Mouse (Mus musculus) MEL (cell line): ENCODE results near the gene Iqcb1. TPM values are rescaled to one million over a fixed set of nuclear protein-coding genes. Genes with fewer than 3 reads are reported as not detected.

Experiments used
- DNase-seq: peaks from one replicate; pipeline ENCODE4 v3.0.0; 2011; ENCODE audit warnings: low read depth, low spot score
- H3K27ac ChIP-seq: 2 replicates; pipeline ENCODE4 v1.5.1; 2012; ENCODE audit warnings: low read depth, mild to moderate bottlenecking, control low read depth, low read length, moderate library complexity; ENCODE audit not compliant: control insufficient read depth
- H3K27me3 ChIP-seq, 2 experiments: fragments of 150-350 bp in 1 of 2; sonication (generic) in 1 of 2; 2 replicates each; pipeline ENCODE4 v1.6.1; 2012; ENCODE audit warnings: low read length in 2 of 2, mild to moderate bottlenecking in 2 of 2, improper control_type of control experiment in 1 of 2, moderate library complexity in 1 of 2; ENCODE audit not compliant: insufficient read depth in 2 of 2, control insufficient read depth in 1 of 2
- H3K36me3 ChIP-seq, 2 experiments: 2 replicates each; pipeline ENCODE4 v1.6.1; 2012 to 2014; ENCODE audit warnings: low read length in 2 of 2, improper control_type of control experiment in 1 of 2, inconsistent platforms in 1 of 2, mild to moderate bottlenecking in 1 of 2; ENCODE audit not compliant: insufficient read depth in 2 of 2, control insufficient read depth in 1 of 2
- H3K4me1 ChIP-seq, 2 experiments: fragments of 150-350 bp in 1 of 2; sonication (generic) in 1 of 2; 2 replicates each; pipeline ENCODE4 v1.6.1; 2012; ENCODE audit warnings: low read length in 2 of 2, improper control_type of control experiment in 1 of 2, mild to moderate bottlenecking in 1 of 2; ENCODE audit not compliant: insufficient read depth in 2 of 2, control insufficient read depth in 1 of 2
- H3K4me3 ChIP-seq, 2 experiments: fragments of 150-350 bp in 1 of 2; sonication (generic) in 1 of 2; 2 replicates each; pipeline ENCODE4 v1.5.1; 2012; ENCODE audit warnings: low read depth in 2 of 2, low read length in 2 of 2, mild to moderate bottlenecking in 2 of 2, moderate library complexity in 2 of 2, control low read depth in 1 of 2, improper control_type of control experiment in 1 of 2; ENCODE audit not compliant: control insufficient read depth in 1 of 2, insufficient read depth in 1 of 2
- H3K79me2 ChIP-seq: 2 replicates; pipeline ENCODE4 v1.6.1; 2012; ENCODE audit warnings: mild to moderate bottlenecking, low read length, moderate library complexity; ENCODE audit not compliant: control insufficient read depth, poor library complexity, insufficient read depth
- H3K9ac ChIP-seq: 2 replicates; pipeline ENCODE4 v1.6.1; 2012; ENCODE audit warnings: low read depth, mild to moderate bottlenecking, control low read depth, low read length, moderate library complexity; ENCODE audit not compliant: control insufficient read depth, poor library complexity, severe bottlenecking
- H3K9me3 ChIP-seq: fragments of 150-350 bp; sonication (generic); replicated peaks from 2 replicates; pipeline ENCODE4 v1.6.1; 2012; ENCODE audit warnings: mild to moderate bottlenecking, low read length, improper control_type of control experiment, moderate library complexity; ENCODE audit not compliant: insufficient read depth
- BHLHE40 ChIP-seq: IDR thresholded peaks from 2 replicates; pipeline ENCODE4 v1.6.1; 2012; ENCODE audit warnings: low read depth, mild to moderate bottlenecking, inconsistent platforms, low read length, improper control_type of control experiment, borderline replicate concordance
- CTCF ChIP-seq, 3 experiments: IDR thresholded peaks in 2 of 3; conservative IDR thresholded peaks in 1 of 3; 2 replicates each; pipeline ENCODE4 v1.5.1; 2011 to 2012; ENCODE audit warnings: low read length in 3 of 3, low read depth in 2 of 3, mild to moderate bottlenecking in 2 of 3, improper control_type of control experiment in 1 of 3, inconsistent platforms in 1 of 3, mixed read lengths in 1 of 3, moderate library complexity in 1 of 3; ENCODE audit not compliant: control insufficient read depth in 1 of 3, insufficient read depth in 1 of 3, poor library complexity in 1 of 3, severe bottlenecking in 1 of 3
- E2F4 ChIP-seq: IDR thresholded peaks from 2 replicates; pipeline ENCODE4 v1.6.1; 2011; ENCODE audit warnings: low read depth, low read length, improper control_type of control experiment, borderline replicate concordance
- ELF1 ChIP-seq: IDR thresholded peaks from 2 replicates; pipeline ENCODE4 v1.6.1; 2014; ENCODE audit warnings: low read depth, mild to moderate bottlenecking, inconsistent platforms, low read length, improper control_type of control experiment, moderate library complexity
- EP300 ChIP-seq, 2 experiments: IDR thresholded peaks; 2 replicates each; pipeline ENCODE4 v1.6.1; 2011; ENCODE audit warnings: improper control_type of control experiment in 2 of 2, low read length in 2 of 2, low read depth in 1 of 2, mild to moderate bottlenecking in 1 of 2
- GATA1 ChIP-seq: IDR thresholded peaks from 2 replicates; pipeline ENCODE4 v1.6.1; 2011; ENCODE audit warnings: low read depth, low read length, improper control_type of control experiment
- HCFC1 ChIP-seq: IDR thresholded peaks from 2 replicates; pipeline ENCODE4 v1.6.1; 2012; ENCODE audit warnings: low read depth, mild to moderate bottlenecking, inconsistent platforms, low read length, improper control_type of control experiment, moderate library complexity
- KAT2A ChIP-seq: conservative IDR thresholded peaks from 2 replicates; pipeline ENCODE4 v1.6.1; 2012; ENCODE audit warnings: low read depth, low read length, improper control_type of control experiment, inconsistent platforms
- MAFK ChIP-seq: IDR thresholded peaks from 2 replicates; pipeline ENCODE4 v1.6.1; 2011; ENCODE audit warnings: low read depth, mild to moderate bottlenecking, low read length, improper control_type of control experiment, borderline replicate concordance
- MEF2A ChIP-seq: IDR thresholded peaks from 2 replicates; pipeline ENCODE4 v1.6.1; 2014; ENCODE audit warnings: low read depth, mild to moderate bottlenecking, inconsistent platforms, low read length, improper control_type of control experiment; ENCODE audit not compliant: poor library complexity, insufficient replicate concordance, severe bottlenecking; ENCODE audit errors: extremely low read depth
- MYB ChIP-seq: IDR thresholded peaks from 2 replicates; pipeline ENCODE4 v1.6.1; 2011; ENCODE audit warnings: mild to moderate bottlenecking, low read depth, low read length, improper control_type of control experiment
- MYC ChIP-seq: IDR thresholded peaks from 2 replicates; pipeline ENCODE4 v1.6.1; 2011; ENCODE audit warnings: low read depth, mild to moderate bottlenecking, low read length, improper control_type of control experiment, moderate library complexity
- POLR2A ChIP-seq, 2 experiments: IDR thresholded peaks; 2 replicates each; pipeline ENCODE4 v1.6.1; 2011 to 2012; ENCODE audit warnings: low read length in 2 of 2, mild to moderate bottlenecking in 2 of 2, control low read depth in 1 of 2, improper control_type of control experiment in 1 of 2, low read depth in 1 of 2, moderate library complexity in 1 of 2; ENCODE audit not compliant: control insufficient read depth in 1 of 2, insufficient read depth in 1 of 2, poor library complexity in 1 of 2
- POLR2AphosphoS2 ChIP-seq: IDR thresholded peaks from 2 replicates; pipeline ENCODE4 v1.6.1; 2011; ENCODE audit warnings: low read length, improper control_type of control experiment
- SIN3A ChIP-seq: IDR thresholded peaks from 2 replicates; pipeline ENCODE4 v1.6.1; 2012; ENCODE audit warnings: low read length, improper control_type of control experiment, inconsistent platforms
- SMC3 ChIP-seq: IDR thresholded peaks from 2 replicates; pipeline ENCODE4 v1.6.1; 2011; ENCODE audit warnings: low read depth, low read length, improper control_type of control experiment
- TAL1 ChIP-seq: IDR thresholded peaks from 2 replicates; pipeline ENCODE4 v1.6.1; 2012; ENCODE audit warnings: mild to moderate bottlenecking, inconsistent platforms, low read length, moderate library complexity, mixed read lengths
- TCF12 ChIP-seq: IDR thresholded peaks from 2 replicates; pipeline ENCODE4 v1.6.1; 2014; ENCODE audit warnings: low read depth, mild to moderate bottlenecking, inconsistent platforms, low read length, improper control_type of control experiment, moderate library complexity
- USF1 ChIP-seq: IDR thresholded peaks from 2 replicates; pipeline ENCODE4 v1.6.1; 2014; ENCODE audit warnings: low read depth, mild to moderate bottlenecking, inconsistent platforms, low read length, improper control_type of control experiment, moderate library complexity
- ZKSCAN1 ChIP-seq: IDR thresholded peaks from 2 replicates; pipeline ENCODE4 v1.6.1; 2012; ENCODE audit warnings: low read depth, mild to moderate bottlenecking, inconsistent platforms, low read length, improper control_type of control experiment, moderate library complexity
- ZMIZ1 ChIP-seq: IDR thresholded peaks from 2 replicates; pipeline ENCODE4 v1.6.1; 2012; ENCODE audit warnings: low read depth, mild to moderate bottlenecking, inconsistent platforms, low read length, improper control_type of control experiment, moderate library complexity
- ZNF384 ChIP-seq: IDR thresholded peaks from 2 replicates; pipeline ENCODE4 v1.6.1; 2012; ENCODE audit warnings: low read depth, mild to moderate bottlenecking, inconsistent platforms, low read length, improper control_type of control experiment
- polyA plus RNA-seq, 2 experiments: library from polyadenylated mRNA; stranded (reverse) in 1 of 2; unstranded in 1 of 2; fragments of >175 nt in 1 of 2; fragments of >200 nt in 1 of 2; gene quantifications; 2 replicates each; pipeline versions ENCODE4 v1.2.1 to v1.2.4; 2012; ENCODE audit warnings: low replicate concordance in 2 of 2, low read depth in 1 of 2; ENCODE audit not compliant: insufficient read length in 2 of 2, insufficient read depth in 1 of 2, missing spikeins in 1 of 2
- total RNA-seq: library from RNA; depleted of rRNA; stranded (reverse); fragments of 300-350 nt; gene quantifications from 2 replicates; pipeline ENCODE4 v1.2.3, GENCODE M21; 2012

Gene Iqcb1
- total and polyA plus RNA-seq, 3 experiments = 8.7 to 14.2 TPM; not detected in 1

DNA sequence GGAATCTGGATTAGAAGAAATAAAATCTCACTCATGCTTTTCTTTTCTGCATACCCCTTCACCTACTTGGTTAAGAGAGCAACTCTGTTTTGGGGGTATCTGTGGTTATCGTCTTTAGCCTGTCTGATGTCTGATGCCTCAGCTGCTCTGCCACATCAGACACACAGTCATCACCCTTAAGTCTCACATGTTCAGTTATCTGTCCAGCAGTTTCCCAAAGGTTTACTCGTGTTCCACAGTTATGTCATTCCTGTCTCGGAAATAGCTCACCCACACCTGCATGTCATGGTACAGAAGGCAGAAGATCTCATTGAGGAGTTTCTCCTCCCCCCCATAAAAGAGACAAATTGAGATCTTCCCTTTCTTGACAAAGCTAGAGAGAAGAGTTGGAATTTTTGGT lies 7.4 kb upstream of the Iqcb1 start:
- no peaks in the 10 kb centered on the region for H3K9me3 ChIP-seq

DNA sequence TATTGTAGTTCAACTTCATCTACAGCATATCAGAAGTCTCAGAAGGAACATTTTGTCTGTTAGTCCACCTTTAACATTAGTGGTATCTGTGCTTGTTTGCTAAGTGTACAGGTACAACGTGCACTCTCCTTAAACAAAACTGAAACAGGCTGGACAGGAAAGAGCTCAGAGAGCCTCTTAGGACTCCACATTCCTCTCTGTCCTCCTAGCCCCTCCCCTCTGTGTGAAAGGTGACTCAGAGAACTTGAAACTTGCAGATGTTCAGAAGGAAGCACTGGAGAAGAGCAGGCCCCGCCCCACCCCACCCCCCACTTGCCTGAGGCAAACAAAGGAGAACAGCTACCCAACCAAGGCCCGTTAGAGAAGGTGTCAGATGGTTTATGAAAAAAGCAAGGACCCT lies 6.7 kb upstream of the Iqcb1 start:
- peak; percentile 76 for DNase-seq
- H3K27ac ChIP-seq = no peak overlapping the region

More for the DNA sequence above, 7.4 kb upstream of the Iqcb1 start:
- Histone ChIP-seq H3K36me3 (peaks cover 0 to 4% of the 10 kb centered on the region in 2 experiments; a peak in 2 of 4 replicates), H3K4me3 (no peak overlapping the region), H3K27ac (no peak overlapping the region), H3K79me2 (no peaks in the 10 kb centered on the region), H3K9ac (no peak overlapping the region), H3K4me1 (peaks cover 0 to 6% of the 10 kb centered on the region in 2 experiments; a peak in 2 of 4 replicates), H3K27me3 (no peaks in the 10 kb centered on the region; a peak in 1 of 4 replicates)
- no peak for TF ChIP-seq KAT2A
- no peak for DNase-seq

DNA sequence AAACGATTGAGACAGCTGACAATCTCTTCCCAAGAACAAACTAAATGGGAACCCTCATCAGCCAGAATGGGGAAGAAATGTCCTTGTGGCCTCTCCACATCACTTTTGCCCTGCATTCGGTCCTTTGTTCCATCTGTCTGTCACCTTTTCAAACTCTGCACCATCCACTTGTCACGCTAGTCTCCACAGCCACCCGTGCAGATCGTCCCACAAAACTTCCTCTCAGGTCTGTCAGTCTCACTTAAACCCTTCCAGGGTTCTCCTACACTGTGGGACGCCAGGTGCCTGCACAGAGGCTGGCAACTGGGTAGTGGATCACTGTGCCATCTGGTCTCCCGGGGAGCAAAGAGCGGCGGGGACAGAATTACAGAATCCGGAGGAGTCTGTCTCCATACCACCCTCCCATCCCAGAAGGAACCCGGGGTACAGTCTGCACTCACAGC lies 553 bp upstream of the Iqcb1 start:
- H3K36me3 ChIP-seq = peaks cover 0 to 14% of the 10 kb centered on the region in 2 experiments
- no peak overlapping the region for H3K27ac ChIP-seq
- H3K4me3 ChIP-seq = peak overlapping the region; percentile 81 to 88
- H3K4me1 ChIP-seq = peaks cover 5 to 6% of the 10 kb centered on the region in 2 experiments; a peak in 3 of 4 replicates
- H3K27me3 ChIP-seq = no peaks in the 10 kb centered on the region; a peak in 2 of 4 replicates
- peaks cover 5% of the 10 kb centered on the region; the same call in 1 of the 2 replicates for H3K79me2 ChIP-seq
- no peaks in the 10 kb centered on the region for H3K9me3 ChIP-seq
- peak overlapping the region; percentile 57 for H3K9ac ChIP-seq
- TF ChIP-seq POLR2A (IDR thresholded peaks at IDR 0.05; ENCODE audit: control insufficient read depth in 1 of 2, insufficient read depth in 1 of 2, low read depth in 1 of 2, low read length in 2 of 2, poor library complexity in 1 of 2) = 0 out of 4 replicates have a peak, but pooled peaks of 1 of the 2 experiments have one; percentile 7
- TF ChIP-seq TCF12 = no peak
- DNase-seq = no peak

More for the DNA sequence above, 6.7 kb upstream of the Iqcb1 start:
- Histone ChIP-seq H3K9ac (no peak overlapping the region), H3K79me2 (no peaks in the 10 kb centered on the region)
- TF ChIP-seq POLR2AphosphoS2 (no peak), BHLHE40 (no peak), SIN3A (no peak), ZMIZ1 (no peak), E2F4 (no peak), ZNF384 (no peak), TAL1 (no peak), GATA1 (no peak), EP300 (IDR thresholded peaks at IDR 0.05; ENCODE audit: low read depth in 1 of 2, low read length in 2 of 2) (no peak), CTCF (IDR thresholded peaks at IDR 0.05 in 2 of 3, conservative IDR thresholded peaks at IDR 0.05 in 1 of 3; ENCODE audit: control insufficient read depth in 1 of 3, insufficient read depth in 1 of 3, low read depth in 2 of 3, low read length in 3 of 3, poor library complexity in 1 of 3, severe bottlenecking in 1 of 3) (no peak), MAFK (no peak), MYB (no peak), USF1 (no peak), MEF2A (no peak), SMC3 (no peak), MYC (no peak), ELF1 (no peak), HCFC1 (no peak), ZKSCAN1 (no peak)
- TF ChIP-seq, all 39 proteins: peak for 0
- no peaks in the 10 kb centered on the region for H3K9me3 ChIP-seq
- H3K4me1 ChIP-seq = peaks cover 0 to 6% of the 10 kb centered on the region in 2 experiments; a peak in 2 of 4 replicates
- no peak overlapping the region for H3K4me3 ChIP-seq
- H3K36me3 ChIP-seq = peaks cover 0 to 4% of the 10 kb centered on the region in 2 experiments; a peak in 2 of 4 replicates
- no peaks in the 10 kb centered on the region; a peak in 1 of 4 replicates for H3K27me3 ChIP-seq
